Mouse (Mus musculus) induced T-regulatory cell, adult 2 months (primary cell): Measurements from ENCODE around the gene Vmn1r76.

Source experiments
- DNase-seq: peaks from one replicate; pipeline ENCODE4 v3.0.0-alpha.2; 2012; ENCODE audit warnings: low read depth

Vmn1r76 gene

GRCm38 (mm10) chr7:11938113-11938512 lies at the start of gene Vmn1r76:
Vmn1r76 (minus strand) TSS chr7:11938213.
- DNase-seq, result no peak

- DNase-seq, result no peak
Measured at GRCm38 (mm10) chr7:11972611-11973010, 34.6 kb upstream of the Vmn1r76 start.

GRCm38 (mm10) chr7:11947991-11948390 lies 10.0 kb upstream of the Vmn1r76 start:
- no peak for DNase-seq

- no peak for DNase-seq
Measured at GRCm38 (mm10) chr7:11874330-11874729, 63.7 kb downstream of the Vmn1r76 start, which contains the start of gene Vmn1r75. Vmn1r75 (plus strand) TSS chr7:11874630.
